Mouse (Mus musculus) T-cell, adult 2 months (primary cell): ENCODE results near the gene Olfr301.

Experiments used
- DNase-seq: peaks from one replicate; pipeline ENCODE4 v3.0.0; 2022; ENCODE audit warnings: low spot score

The Olfr301 gene

GRCm38 (mm10) chr7:86403546-86403945 is at the start of gene Olfr301:
Gene Olfr301, plus strand, starts transcription at chr7:86403846.
- no peak for DNase-seq

- DNase-seq, result no peak
Observed at GRCm38 (mm10) chr7:86366828-86367227, 36.8 kb upstream of the Olfr301 start, which contains the start of gene Olfr305. Gene Olfr305, minus strand, starts transcription at chr7:86366928.

GRCm38 (mm10) chr7:86385769-86386168 is 17.9 kb upstream of the Olfr301 start:
- no peak for DNase-seq

GRCm38 (mm10) chr7:86386558-86386957 is 17.1 kb upstream of the Olfr301 start, which contains the start of gene Olfr304:
Gene Olfr304, minus strand, starts transcription at chr7:86386658.
- DNase-seq, result no peak

GRCm38 (mm10) chr7:86397689-86398088 is 6.0 kb upstream of the Olfr301 start, which contains the start of gene Olfr303:
Gene Olfr303, minus strand, starts transcription at chr7:86397789.
- no peak for DNase-seq

- no peak for DNase-seq
Observed at GRCm38 (mm10) chr7:86459621-86460020, 56.0 kb downstream of the Olfr301 start, which contains the start of gene Olfr299. Gene Olfr299, plus strand, starts transcription at chr7:86459921.
